Mouse (Mus musculus) granulocyte monocyte progenitor cell, adult 5-6 weeks (primary cell): ENCODE measurements around the gene Aldh1a3. TPM values are rescaled to one million over a fixed set of nuclear protein-coding genes. Genes with fewer than 3 reads are reported as not detected.

ENCODE experiments used
- ATAC-seq: replicated peaks from 2 replicates; pipeline ENCODE4 v1.8.0; 2016; ENCODE audit warnings: mild to moderate bottlenecking, moderate TSS enrichment, inconsistent platforms; ENCODE audit not compliant: poor library complexity, severe bottlenecking
- total RNA-seq, 2 experiments: library from RNA; stranded (forward) in 1 of 2; stranded (reverse) in 1 of 2; fragments of 200-712, 200-1000 nt in 1 of 2; fragments of >200 nt in 1 of 2; fragmentation: Nextera tagmentation in 1 of 2; gene quantifications; 2 replicates each; pipeline ENCODE4 v1.2.3; 2014 to 2017

Aldh1a3 gene
- total RNA-seq (2014; fragmentation: Nextera tagmentation) (0.15 and 0.86 TPM in 2 replicates), total RNA-seq (2017) (not detected in 2 replicates)

DNA sequence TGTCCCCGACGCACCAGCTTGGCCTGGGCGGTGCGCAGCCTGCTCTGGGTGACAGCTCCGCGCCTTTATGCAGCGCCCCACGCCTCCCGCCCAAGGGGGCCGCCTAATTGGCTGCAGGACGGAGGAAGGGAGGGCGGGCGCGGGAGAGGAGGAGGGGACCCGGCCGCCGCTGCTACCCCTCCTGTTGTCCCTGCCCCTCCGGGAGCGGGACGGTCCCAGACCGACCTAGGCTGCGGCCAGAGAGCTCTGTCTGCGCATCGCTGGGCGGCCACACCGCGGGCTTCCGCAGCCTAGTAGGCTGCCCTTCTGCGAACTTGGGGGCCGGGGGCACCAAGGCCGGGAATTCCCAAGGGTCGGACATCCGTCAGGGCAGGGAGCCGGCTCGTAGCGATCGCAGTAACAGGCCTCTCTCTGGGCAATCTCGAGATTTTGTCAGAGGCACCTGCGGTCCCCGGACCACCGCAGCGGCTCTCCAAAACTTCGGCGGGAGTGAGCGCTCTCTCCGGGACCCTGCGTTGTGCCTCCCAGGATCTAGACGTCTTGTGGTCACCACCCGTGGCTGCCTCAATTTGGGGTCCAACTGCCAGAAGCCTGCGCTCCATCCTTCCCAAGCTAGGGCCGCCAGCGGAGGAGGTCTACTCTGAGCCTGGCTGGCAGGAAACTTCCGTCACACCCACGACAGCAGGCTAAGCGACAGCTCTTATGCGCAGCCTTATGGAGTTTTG, at the start of gene Aldh1a3:
Gene Aldh1a3 (minus strand): TSS at position 81 of the 725 bp plus-strand sequence.
- ATAC-seq = peak; percentile 78

DNA sequence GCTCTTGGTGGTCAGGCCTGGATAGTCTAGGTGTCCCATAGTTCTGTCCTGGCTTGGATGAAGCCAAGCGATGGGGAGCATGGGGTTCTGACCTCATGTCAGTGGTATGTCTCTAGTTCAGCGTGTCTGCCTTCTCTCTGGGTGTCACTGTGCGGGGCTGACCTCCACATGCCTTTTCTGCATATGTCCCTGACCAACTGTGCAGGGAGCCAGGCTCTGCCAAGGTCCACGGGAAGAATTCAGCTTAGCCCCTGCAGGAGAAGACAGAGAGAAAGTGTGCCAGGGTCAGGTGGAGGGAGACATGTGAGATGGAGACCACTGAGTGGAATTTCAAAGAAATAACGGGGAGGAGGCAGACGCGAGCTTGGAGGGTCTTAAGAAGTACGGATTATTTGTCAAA, 49.0 kb upstream of the Aldh1a3 start:
- no peak for ATAC-seq

DNA sequence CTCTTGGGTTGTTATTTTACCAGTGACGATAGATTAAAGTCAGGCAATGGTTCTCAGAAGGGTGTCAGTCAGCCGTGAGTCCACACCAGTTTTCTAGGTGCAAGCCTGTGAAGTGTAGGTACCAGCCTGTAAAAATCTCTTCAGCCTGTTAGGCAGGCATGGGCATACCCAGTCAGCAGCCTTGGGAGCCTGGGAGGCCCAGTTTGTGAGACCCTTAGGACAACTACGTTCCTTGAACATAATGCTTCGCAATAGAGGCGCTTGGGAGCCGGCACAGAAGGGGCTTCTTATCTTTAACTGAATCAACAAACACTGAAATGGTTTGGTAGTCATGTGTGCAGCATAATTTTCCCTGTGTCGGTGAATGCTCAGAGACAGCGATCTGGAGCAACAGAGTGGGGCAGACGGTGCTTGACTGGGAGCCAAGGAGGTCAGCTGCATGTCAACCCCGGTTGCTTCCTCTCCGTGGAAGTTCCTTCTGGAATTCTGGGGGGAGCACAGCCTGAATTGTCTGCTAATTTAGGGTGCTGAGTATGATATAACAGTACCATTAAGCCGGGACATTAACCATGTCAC, 44.4 kb upstream of the Aldh1a3 start:
- no peak for ATAC-seq

DNA sequence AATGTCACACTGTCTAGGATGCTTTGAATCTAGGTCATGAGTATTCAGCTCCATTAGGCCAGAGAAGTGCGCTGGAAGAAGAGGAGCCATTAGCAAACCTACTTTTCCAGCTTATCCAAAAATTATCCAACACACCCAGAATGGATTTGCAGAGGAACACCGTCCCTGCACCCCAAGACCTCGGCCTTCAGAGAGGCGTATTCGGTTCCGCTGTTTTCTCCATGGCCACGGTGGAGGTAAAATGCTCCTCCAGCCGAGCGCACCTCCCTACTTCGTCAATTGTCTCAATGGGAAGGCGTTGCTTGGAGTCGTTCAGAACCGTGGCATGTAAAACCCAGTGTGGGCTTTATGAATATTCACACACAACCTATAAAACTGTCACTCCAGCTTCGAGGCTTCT, 39.3 kb upstream of the Aldh1a3 start:
- ATAC-seq = no peak

DNA sequence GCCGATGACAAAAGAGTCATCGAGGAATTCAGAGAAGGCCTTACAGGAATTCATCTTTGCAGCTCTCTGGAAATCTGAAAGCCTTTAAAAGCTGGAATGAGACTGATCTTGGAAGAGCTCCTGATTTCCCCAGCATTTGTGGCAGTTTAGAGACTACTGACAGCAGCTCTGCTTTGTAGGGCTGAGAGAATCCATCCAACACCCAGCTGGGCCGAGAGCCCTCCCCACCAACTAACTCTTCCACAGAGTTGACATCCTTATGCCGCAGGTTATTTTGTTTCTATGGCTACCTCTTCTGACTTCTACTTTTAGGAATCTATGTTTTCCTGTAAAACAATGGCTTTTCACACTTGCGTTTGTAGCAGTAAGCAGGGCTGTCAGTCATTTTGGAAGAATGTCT, 37.9 kb upstream of the Aldh1a3 start:
- no peak for ATAC-seq

DNA sequence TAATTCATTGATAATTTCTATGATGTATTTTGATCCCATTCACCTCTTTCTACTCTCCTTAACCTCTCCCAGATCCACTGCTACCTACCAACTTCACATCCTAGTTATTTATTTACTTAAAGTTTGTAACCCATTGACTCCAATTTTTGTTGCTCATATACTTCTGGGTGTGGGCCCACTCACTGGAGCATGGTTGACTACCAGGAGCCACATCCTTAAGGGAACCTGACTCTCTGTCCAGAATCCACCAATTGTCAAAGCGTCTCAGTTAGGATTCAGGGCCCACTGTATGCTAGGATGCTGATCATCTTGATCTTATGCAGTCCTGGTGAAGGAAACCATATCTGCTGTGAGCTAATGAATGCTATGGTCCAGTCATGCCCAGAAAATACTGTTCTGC, 35.8 kb upstream of the Aldh1a3 start:
- ATAC-seq = no peak

DNA sequence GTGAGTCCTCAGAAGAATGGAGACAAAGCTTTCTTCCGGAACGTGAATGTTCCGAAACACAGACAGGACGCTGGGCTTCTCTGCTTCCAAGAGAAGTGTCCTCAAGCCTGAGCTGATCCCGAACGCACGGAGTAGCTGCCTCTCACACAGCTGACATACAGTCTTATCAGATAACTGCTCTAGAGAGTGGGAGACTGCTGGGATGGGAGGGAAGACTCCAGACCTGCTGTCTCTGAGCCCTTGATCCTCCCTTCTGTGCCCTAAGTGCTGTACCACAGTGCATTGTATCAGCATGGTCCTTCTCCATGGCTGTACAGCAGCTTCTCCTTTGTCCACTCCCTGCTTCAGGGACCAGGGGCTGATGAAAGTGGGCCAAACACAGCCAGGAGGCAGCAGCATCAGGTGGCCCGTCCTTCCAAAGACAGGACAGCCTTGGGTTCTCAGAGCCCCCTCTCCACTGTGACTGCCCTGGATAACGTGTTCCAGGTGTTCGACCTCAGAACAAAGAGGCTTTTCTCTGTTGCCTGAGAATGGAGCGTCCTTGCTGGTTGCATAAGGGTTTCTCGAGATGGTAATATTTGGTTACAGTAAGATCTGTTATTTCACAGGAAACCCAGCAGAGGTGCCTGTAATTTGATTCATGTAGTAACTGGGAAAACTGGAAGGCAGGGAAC, 24.4 kb upstream of the Aldh1a3 start:
- no peak for ATAC-seq

DNA sequence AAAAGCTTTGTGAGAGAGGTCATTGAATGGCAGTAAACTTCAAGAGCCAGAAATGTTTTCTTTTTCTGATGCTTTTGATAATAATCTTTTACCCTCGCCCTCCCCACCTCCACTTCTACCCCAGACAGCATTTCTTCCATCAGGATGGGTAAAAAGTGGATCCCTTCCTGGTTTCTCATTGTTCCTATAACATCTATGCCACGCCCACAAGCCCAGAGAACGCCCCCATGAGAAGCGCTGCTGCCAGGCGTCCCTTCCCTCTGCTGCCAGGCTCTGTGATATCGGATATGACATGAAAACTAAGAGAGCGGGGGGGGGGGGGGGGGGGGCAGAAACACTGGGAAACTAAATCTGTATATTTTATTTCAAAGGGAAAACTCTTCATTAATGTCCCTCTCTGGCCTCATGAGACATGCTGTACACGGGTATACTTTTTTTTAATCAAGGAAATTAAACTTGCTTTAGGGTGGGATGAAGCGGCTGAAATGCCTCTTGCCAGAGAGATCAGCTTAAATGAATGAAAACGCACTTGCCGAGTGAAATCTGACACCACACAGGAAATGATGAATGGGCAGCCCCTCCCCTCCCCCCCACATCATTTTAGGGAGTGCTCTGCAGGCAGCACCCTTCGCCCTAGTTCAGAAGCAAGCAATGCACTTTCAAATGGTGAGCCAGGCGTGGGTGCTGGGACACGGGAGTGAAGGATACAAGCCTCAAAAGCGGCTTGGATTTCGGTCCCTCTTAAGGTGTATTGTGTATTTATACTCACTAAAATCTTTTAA, 22.8 kb upstream of the Aldh1a3 start:
- ATAC-seq = peak; percentile 90

DNA sequence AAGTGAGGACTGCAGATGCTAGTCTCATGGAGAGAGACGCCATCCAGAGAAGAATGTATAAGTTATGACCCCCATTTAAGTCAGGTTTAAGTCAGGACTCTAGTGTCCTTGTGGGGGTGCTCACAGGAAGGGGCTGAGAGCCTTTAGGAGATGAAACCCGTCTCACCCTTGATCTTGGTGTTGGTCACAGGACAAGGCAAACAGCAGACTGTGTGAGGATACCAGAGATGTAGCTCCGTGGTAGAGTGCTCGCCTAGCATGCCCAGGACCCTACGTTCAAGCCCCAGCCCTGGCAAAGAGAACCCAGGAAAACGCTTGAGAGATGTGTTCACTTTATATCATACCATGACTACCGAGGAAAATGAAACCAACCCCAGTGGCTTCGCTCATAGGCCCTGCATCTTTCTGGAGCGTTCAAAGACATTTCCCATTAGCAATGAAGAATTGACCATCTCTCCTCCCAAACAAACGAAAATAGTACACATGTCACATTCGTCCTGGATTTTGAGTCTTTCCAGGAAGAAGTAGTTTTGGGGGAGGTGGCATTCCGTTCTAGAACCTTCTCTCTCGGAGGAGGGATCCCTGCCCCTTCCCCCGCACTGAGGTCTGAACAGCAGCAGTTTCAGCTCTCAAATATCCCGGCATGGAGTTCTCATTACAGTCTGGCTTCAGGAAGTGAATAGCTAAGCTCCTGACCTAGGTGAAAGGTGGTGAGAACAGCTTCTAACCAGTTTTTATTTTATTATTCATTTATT, 21.6 kb upstream of the Aldh1a3 start:
- ATAC-seq = no peak

DNA sequence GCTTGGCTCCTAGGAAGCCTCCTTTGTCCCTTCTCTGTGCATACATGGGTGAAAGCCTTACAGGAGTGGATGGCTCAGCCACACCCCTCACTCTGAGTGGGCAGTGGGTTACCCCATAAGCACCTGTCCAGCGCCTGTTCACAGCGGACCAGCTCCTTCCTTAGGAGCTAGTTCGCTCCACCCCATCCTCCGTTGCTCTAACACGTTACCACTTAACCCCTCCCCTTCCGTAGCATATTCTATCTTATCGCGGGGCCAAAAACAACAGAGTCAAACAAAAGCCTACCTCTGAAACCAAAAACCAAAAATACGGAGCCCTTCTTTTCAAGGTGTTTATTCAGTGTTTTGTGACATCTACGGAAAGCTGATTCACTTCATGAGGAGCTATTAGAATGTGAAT, 21.0 kb upstream of the Aldh1a3 start:
- no peak for ATAC-seq

DNA sequence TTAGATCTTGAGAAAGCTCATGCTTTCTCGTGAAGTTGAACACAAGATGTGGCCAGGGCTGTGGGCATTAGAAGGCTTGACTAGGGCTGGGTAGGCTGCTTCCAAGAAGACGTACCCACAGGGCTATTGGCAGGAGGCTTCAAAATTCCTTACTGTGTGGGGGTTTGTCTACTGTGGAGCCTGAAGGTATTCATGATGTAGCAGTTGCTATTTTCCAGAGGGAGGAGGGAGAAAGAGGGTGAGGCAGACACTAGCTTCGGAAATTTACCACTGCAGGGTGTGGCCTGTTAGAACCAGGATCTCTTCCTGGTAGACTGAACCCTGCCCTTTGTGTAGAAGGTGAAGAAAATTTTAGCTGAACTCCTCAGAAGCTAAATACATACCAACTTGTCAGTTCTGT, 19.5 kb upstream of the Aldh1a3 start:
- ATAC-seq = no peak

DNA sequence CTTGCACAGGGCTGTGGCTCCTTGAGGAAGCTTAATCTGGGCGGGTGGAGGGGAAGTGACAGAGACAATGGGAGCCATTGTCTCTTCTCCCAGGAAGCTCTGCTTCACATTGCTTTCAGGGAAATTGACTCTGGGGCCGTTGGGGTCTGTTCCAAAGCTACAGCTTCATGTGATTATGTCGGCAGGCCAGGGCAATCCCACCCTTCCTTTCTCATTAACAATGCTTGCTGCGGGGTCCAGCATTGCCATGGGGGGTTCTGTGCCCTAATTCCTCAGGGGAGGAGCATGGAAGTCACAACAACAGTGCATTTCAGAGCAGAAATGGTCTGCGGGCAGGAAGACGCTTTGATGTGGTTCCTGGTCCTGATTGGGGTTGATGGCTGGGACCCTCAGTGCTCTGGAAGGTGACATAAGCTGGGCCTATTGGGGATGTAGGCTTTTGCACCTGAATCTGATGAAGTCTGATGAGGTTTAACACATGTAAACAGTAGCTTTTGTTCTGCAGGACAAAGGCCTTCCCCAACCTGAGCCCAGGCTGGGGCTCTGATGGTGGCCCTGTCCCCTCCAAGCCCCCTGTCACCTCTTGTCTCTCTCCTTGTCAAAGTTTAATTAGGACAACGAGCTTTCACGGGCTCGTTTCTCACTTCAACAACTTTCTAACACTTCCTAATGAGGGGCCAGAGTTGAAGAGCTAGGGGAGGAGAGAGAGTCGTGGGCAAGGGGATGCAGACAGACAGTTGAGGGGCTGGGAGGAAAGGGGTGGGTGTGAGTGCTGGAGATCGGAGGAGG, 18.0 kb upstream of the Aldh1a3 start:
- no peak for ATAC-seq

DNA sequence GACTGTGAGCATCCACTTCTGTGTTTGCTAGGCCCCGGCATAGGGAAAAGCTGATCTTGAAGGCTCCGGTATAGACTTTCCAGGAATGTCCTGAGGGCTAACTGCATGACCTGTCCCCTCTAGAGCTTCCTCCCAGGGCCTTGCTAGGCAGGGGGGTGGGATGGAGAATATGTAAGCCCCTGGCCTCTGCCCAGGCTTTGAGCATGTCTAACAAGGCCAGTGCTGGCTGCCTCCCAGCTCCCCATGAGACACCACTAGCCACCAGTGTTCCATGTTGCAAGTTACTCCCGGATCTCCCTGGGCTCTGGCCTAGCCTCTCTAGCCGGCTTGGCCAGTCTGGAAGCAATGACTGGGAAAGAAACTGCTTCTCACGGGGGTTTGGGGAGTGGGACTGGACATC, 17.4 kb upstream of the Aldh1a3 start:
- no peak for ATAC-seq

DNA sequence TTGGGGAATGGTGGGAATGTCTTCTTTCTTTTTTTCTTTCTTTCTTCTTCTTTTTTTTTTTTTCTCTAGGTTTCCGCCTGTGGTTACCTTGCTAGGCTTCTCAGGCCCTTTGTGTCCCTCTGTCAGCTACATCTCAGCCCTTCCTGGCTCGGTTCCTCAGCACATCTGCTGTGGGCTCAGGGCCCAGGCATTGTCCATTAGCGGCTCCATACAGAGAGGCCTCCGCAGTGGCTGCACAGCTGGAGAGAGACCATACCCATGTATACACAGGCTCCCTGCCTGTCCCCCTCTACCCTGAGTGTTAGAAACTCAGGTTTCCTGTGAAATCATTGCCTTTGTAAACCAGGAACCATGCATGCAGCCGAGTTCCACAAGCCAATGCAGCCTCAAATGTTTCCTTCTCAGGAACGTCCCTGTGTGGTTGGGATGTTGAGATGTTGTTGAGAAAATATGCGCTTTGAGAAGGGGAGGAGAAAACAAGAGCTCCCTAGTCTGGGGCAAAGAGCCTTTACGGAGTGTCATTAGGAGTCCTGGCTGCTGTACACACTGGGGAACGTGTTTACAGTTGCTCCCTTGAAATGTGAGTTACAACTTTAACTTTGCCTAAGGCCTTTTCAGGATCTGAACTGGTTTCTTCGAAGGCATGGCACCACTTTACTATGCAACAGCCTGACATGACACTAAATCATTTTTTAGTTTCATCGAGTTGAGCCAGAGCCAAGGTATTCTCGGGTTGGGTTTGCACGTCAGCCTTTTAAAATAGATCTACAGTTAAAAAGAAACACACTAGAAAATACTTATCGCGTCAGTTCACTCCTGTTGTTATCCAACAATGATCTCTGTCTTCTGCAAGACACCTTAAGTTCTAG, 15.4 kb upstream of the Aldh1a3 start:
- no peak for ATAC-seq

DNA sequence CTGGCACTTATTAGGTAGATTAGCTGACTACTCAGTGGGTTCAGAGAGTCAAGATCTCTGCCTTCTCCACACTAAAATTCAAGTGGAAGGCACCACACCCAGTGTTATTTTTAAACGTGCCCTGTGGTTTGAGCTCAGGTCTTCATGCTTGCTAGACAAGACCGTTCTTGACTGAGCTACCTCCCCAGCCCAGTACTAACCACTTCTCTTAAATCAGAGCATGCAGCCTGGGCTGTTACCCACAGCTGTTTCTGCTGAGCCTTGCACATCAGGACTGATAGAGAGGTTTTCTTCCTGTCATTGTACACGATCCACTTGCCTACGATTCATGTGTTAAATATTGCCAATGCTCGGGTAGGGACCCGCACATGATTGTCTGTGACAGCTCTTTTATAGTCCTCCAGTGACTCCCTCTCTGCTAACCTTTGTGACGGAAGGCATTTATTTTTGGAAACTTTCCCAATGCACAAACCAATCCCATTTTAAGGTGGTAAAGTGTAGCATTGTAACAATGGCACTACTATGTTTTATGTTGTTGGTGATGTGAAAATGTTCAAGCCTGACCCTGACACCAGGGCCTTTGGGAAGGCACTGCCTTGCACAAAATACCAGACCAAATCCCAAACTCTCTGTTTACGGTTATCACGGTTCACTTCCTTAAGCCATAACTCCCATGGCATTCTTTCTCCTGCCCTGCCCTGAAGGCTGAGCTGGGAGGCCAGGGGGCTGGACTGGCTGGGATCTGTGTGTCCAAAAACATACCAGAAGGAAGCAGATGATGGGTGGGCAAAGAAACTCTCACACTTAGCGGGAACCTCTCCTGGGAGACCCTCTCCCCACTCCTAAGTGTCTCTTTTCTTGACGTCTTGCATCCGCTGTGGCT, 11.7 kb upstream of the Aldh1a3 start:
- ATAC-seq = no peak

DNA sequence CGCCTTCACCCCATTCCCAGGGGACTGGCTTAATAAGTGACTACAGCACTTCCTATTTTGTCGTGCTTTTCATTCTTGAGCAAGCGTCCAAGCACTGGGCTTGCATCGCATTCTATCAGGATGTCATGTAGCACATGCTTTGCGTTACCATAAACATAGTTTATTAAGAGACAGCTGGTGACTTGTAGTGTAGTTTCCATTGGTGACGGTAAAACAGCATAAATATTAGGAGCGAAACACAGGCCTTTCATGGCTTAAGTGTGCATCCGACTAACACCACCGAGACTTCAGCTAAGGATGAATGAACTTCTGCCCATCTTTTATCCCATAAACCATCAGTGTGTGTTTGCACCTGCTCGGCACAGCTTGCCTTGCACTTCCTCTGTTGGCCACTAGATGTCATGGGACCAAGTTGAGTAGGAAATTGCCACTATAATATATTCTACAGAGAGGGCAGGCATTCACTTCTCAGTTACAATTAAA, 7.2 kb upstream of the Aldh1a3 start:
- peak; percentile 72 for ATAC-seq

DNA sequence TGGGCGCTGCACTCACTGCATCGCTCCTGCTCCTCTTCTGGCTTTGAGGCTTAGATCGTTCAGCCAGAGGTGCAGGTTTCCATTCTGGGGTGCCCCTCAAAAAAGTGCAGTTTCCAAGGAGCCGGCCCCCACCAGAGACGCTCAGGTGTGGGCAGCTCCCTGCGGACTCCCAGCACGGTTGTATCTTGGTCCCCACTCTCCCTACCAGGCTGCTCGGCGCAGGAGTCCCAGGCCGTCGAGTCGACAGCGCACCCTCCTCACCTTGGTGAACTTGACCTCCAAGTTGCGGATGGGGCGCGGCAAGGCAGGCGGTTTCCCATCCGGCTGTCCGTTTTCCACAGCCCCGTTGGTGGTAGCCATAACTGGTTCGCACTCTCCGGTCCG, 272 bp downstream of the Aldh1a3 start:
- ATAC-seq = no peak
